Mouse (Mus musculus): ENCODE data around the gene Rasl11b. TPM values are rescaled to one million over a fixed set of nuclear protein-coding genes. Genes with fewer than 3 reads are reported as not detected.

Gene Rasl11b
- polyA plus RNA-seq, 1 experiment from 2014 or later: 86.7 TPM

DNA sequence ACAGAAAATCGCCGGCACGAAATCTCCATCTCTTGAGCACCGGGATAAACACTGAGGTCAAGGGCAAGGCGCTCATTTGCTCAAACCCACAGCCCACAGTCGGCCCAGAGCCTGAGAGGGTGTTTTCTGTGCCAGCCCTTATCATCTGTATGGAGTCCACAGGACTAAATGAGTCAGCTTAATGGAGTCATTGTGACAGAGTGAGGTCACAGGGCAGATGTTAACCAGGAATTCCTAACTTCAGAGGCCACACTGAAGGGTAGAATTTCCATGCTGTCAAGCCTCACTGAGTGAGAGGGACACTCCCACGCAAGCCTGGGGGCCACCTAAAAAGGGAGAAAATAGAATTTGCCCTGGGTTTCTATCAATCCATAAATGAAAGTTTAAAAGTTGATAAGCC is 35.2 kb upstream of the Rasl11b start:
- Histone ChIP-seq H3K27ac (ENCODE audit: low read length) (peak overlapping the region; percentile 11; the same call in 1 of the 2 replicates), H3K9ac (replicated peaks; ENCODE audit: low read depth) (no peak overlapping the region), H3K4me3 (ENCODE audit: low read depth, low read length) (no peak overlapping the region), H3K27me3 (replicated peaks; ENCODE audit: insufficient read depth, low read length) (no peaks in the 10 kb centered on the region), H3K36me3 (ENCODE audit: insufficient read depth, low read length) (no peaks in the 10 kb centered on the region), H3K4me2 (replicated peaks; ENCODE audit: low read depth, low read length) (no peak overlapping the region), H3K9me3 (ENCODE audit: low read length) (no peaks in the 10 kb centered on the region), H3K4me1 (ENCODE audit: insufficient read depth, low read depth, low read length) (peaks cover 10% of the 10 kb centered on the region; the same call in 1 of the 2 replicates)
- DNase-seq (ENCODE audit: low spot score): peak; percentile 73
- TF ChIP-seq CTCF (IDR thresholded peaks at IDR 0.05): no peak
- TF ChIP-seq EP300 (IDR thresholded peaks at IDR 0.05): no peak
- WGBS: 16% methylated on average over 7 of the region's 7 CpGs
- ATAC-seq: peak; percentile 33

DNA sequence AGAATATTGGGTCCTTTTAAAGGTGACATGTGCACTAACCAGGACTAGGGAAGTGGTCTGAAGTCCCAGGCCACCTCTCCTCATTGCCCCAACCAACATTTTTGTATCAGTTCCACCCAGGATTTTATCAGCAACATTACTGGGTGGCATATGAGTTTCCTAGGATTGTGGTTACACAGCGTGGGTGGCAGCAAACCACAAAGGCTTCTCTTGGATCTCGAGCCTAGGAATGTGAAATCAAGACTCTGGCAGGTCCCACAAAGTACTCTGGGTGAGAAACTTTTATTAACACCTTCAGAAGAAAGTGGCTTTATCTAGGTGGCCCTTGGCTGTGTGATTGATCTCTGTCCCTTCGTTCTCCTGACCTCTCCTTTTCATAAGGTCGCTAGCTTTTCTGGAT is 34.7 kb upstream of the Rasl11b start:
- DNase-seq (ENCODE audit: low spot score) (no peak), ATAC-seq (no peak)
- 46% methylated on average over 4 of the region's 4 CpGs for WGBS
- no peak for TF ChIP-seq CTCF (IDR thresholded peaks at IDR 0.05)
- TF ChIP-seq EP300 (IDR thresholded peaks at IDR 0.05): no peak
- Histone ChIP-seq H3K4me1 (ENCODE audit: insufficient read depth, low read depth, low read length) (peaks cover 10% of the 10 kb centered on the region; the same call in 1 of the 2 replicates), H3K27me3 (replicated peaks; ENCODE audit: insufficient read depth, low read length) (no peaks in the 10 kb centered on the region), H3K9me3 (ENCODE audit: low read length) (no peaks in the 10 kb centered on the region), H3K9ac (replicated peaks; ENCODE audit: low read depth) (no peak overlapping the region), H3K36me3 (ENCODE audit: insufficient read depth, low read length) (no peaks in the 10 kb centered on the region), H3K4me2 (replicated peaks; ENCODE audit: low read depth, low read length) (no peak overlapping the region), H3K27ac (ENCODE audit: low read length) (0 out of 2 replicates have a peak overlapping the region, but pooled peaks have one; percentile 11), H3K4me3 (ENCODE audit: low read depth, low read length) (no peak overlapping the region)

- H3K9ac ChIP-seq (replicated peaks; ENCODE audit: low read depth): no peak overlapping the region
- WGBS: 14% methylated on average over 15 of the region's 15 CpGs
- no peak overlapping the region for H3K4me3 ChIP-seq (ENCODE audit: low read depth, low read length)
- peak overlapping the region; percentile 57 for H3K27ac ChIP-seq (ENCODE audit: low read length)
- no peaks in the 10 kb centered on the region for H3K36me3 ChIP-seq (ENCODE audit: insufficient read depth, low read length)
- TF ChIP-seq EP300 (IDR thresholded peaks at IDR 0.05) (peak; percentile 92), CTCF (IDR thresholded peaks at IDR 0.05) (no peak)
- ATAC-seq: peak; percentile 96
- peak; percentile 94 for DNase-seq (ENCODE audit: low spot score)
- no peaks in the 10 kb centered on the region for H3K27me3 ChIP-seq (replicated peaks; ENCODE audit: insufficient read depth, low read length)
- H3K9me3 ChIP-seq (ENCODE audit: low read length): no peaks in the 10 kb centered on the region
- peaks cover 10% of the 10 kb centered on the region; the same call in 1 of the 2 replicates for H3K4me1 ChIP-seq (ENCODE audit: insufficient read depth, low read depth, low read length)
- peak overlapping the region; percentile 32 for H3K4me2 ChIP-seq (replicated peaks; ENCODE audit: low read depth, low read length)
Observed at GRCm38 (mm10) chr5:74161297-74161926, 33.7 kb upstream of the Rasl11b start.

GRCm38 (mm10) chr5:74162013-74162412 is 33.1 kb upstream of the Rasl11b start:
- Histone ChIP-seq H3K27me3 (replicated peaks; ENCODE audit: insufficient read depth, low read length) (no peaks in the 10 kb centered on the region), H3K36me3 (ENCODE audit: insufficient read depth, low read length) (no peaks in the 10 kb centered on the region), H3K4me3 (ENCODE audit: low read depth, low read length) (no peak overlapping the region), H3K9ac (replicated peaks; ENCODE audit: low read depth) (no peak overlapping the region), H3K4me2 (replicated peaks; ENCODE audit: low read depth, low read length) (peak overlapping the region; percentile 32), H3K27ac (ENCODE audit: low read length) (peak overlapping the region; percentile 57; the same call in 1 of the 2 replicates), H3K9me3 (ENCODE audit: low read length) (no peaks in the 10 kb centered on the region), H3K4me1 (ENCODE audit: insufficient read depth, low read depth, low read length) (peaks cover 10% of the 10 kb centered on the region; the same call in 1 of the 2 replicates)
- 40% methylated on average over 3 of the region's 3 CpGs for WGBS
- TF ChIP-seq CTCF (IDR thresholded peaks at IDR 0.05) (no peak), EP300 (IDR thresholded peaks at IDR 0.05) (no peak)
- DNase-seq (ENCODE audit: low spot score) (no peak), ATAC-seq (no peak)

GRCm38 (mm10) chr5:74163141-74163540 is 31.9 kb upstream of the Rasl11b start:
- no peak overlapping the region for H3K4me2 ChIP-seq (replicated peaks; ENCODE audit: low read depth, low read length)
- no peaks in the 10 kb centered on the region for H3K36me3 ChIP-seq (ENCODE audit: insufficient read depth, low read length)
- H3K4me1 ChIP-seq (ENCODE audit: insufficient read depth, low read depth, low read length): peaks cover 10% of the 10 kb centered on the region; the same call in 1 of the 2 replicates
- H3K4me3 ChIP-seq (ENCODE audit: low read depth, low read length): no peak overlapping the region
- TF ChIP-seq CTCF (IDR thresholded peaks at IDR 0.05) (no peak), EP300 (IDR thresholded peaks at IDR 0.05) (no peak)
- no peaks in the 10 kb centered on the region for H3K9me3 ChIP-seq (ENCODE audit: low read length)
- ATAC-seq: no peak
- no peak overlapping the region for H3K27ac ChIP-seq (ENCODE audit: low read length)
- no peak for DNase-seq (ENCODE audit: low spot score)
- H3K9ac ChIP-seq (replicated peaks; ENCODE audit: low read depth): no peak overlapping the region
- no peaks in the 10 kb centered on the region for H3K27me3 ChIP-seq (replicated peaks; ENCODE audit: insufficient read depth, low read length)
- 67% methylated on average over 6 of the region's 6 CpGs for WGBS

- H3K4me1 ChIP-seq (ENCODE audit: insufficient read depth, low read depth, low read length): peaks cover 10% of the 10 kb centered on the region; the same call in 1 of the 2 replicates
Observed at GRCm38 (mm10) chr5:74164547-74164946, 30.5 kb upstream of the Rasl11b start.

More at GRCm38 (mm10) chr5:74164547-74164946, 30.5 kb upstream of the Rasl11b start:
- no peaks in the 10 kb centered on the region for H3K27me3 ChIP-seq (replicated peaks; ENCODE audit: insufficient read depth, low read length)
- ATAC-seq (no peak), DNase-seq (ENCODE audit: low spot score) (no peak)
- no peaks in the 10 kb centered on the region for H3K9me3 ChIP-seq (ENCODE audit: low read length)
- H3K36me3 ChIP-seq (ENCODE audit: insufficient read depth, low read length): no peaks in the 10 kb centered on the region
- no peak overlapping the region for H3K4me2 ChIP-seq (replicated peaks; ENCODE audit: low read depth, low read length)
- WGBS: 90% methylated on average over 7 of the region's 7 CpGs
- no peak for TF ChIP-seq EP300 (IDR thresholded peaks at IDR 0.05)
- TF ChIP-seq CTCF (IDR thresholded peaks at IDR 0.05): no peak
- no peak overlapping the region for H3K9ac ChIP-seq (replicated peaks; ENCODE audit: low read depth)
- H3K27ac ChIP-seq (ENCODE audit: low read length): no peak overlapping the region
- no peak overlapping the region for H3K4me3 ChIP-seq (ENCODE audit: low read depth, low read length)
